Mouse (Mus musculus) limb, embryonic 11.5 days (tissue): ENCODE results near the gene Astn2. TPM values are rescaled to one million over a fixed set of nuclear protein-coding genes. Genes with fewer than 3 reads are reported as not detected.

ENCODE experiments used
- ATAC-seq: fragments of 200-750 bp; cut with Nextera tagmentation; 2 replicates; pipeline ENCODE4 v1.8.0; 2017; ENCODE audit warnings: low read depth; ENCODE audit not compliant: insufficient number of reproducible peaks, low FRiP score, low TSS enrichment
- DNase-seq: peaks from one replicate; pipeline ENCODE4 v3.0.0-alpha.2; 2015; ENCODE audit warnings: low spot score
- H3K27ac ChIP-seq: fragments of 300-500 bp; sonication (generic); replicated peaks from 2 replicates; pipeline ENCODE4 v1.5.1; 2014; ENCODE audit warnings: low read depth, mild to moderate bottlenecking, low read length
- H3K27me3 ChIP-seq: fragments of 300-500 bp; sonication (generic); 2 replicates; pipeline ENCODE4 v1.6.1; 2014; ENCODE audit warnings: mild to moderate bottlenecking, low read length, mixed read lengths; ENCODE audit not compliant: control insufficient read depth, insufficient read depth
- H3K36me3 ChIP-seq: fragments of 300-500 bp; sonication (generic); 2 replicates; pipeline ENCODE4 v1.6.1; 2014; ENCODE audit warnings: mild to moderate bottlenecking, low read length, moderate library complexity, mixed read lengths; ENCODE audit not compliant: control insufficient read depth, insufficient read depth
- H3K4me1 ChIP-seq: fragments of 300-500 bp; sonication (generic); 2 replicates; pipeline ENCODE4 v1.6.1; 2014; ENCODE audit warnings: low read length, mixed read lengths; ENCODE audit not compliant: control insufficient read depth, insufficient read depth
- H3K4me2 ChIP-seq: fragments of 300-500 bp; sonication (generic); 2 replicates; pipeline ENCODE4 v1.6.1; 2014; ENCODE audit warnings: low read depth, mild to moderate bottlenecking, moderate library complexity; ENCODE audit not compliant: severe bottlenecking
- H3K4me3 ChIP-seq: fragments of 300-500 bp; sonication (generic); 2 replicates; pipeline ENCODE4 v1.5.1; 2014; ENCODE audit warnings: low read depth, low read length
- H3K9ac ChIP-seq: fragments of 300-500 bp; sonication (generic); 2 replicates; pipeline ENCODE4 v1.6.1; 2014; ENCODE audit warnings: mild to moderate bottlenecking, low read length
- H3K9me3 ChIP-seq: fragments of 300-500 bp; sonication (generic); 2 replicates; pipeline ENCODE4 v1.6.1; 2016; ENCODE audit warnings: low read length; ENCODE audit not compliant: control insufficient read depth
- whole genome bisulfite sequencing: fragments of 180-500 bp; shearing (Covaris S2); extraction: QIAGEN DNeasy Blood & Tissue Kit; methylation state at CpG from one replicate; pipeline ENCODE4 v1.1.7; 2014; 5-methylcytosine and 5-hydroxymethylcytosine counted together
- polyA plus RNA-seq: library from polyadenylated mRNA; unstranded; fragments of >200 nt; fragmentation: Nextera tagmentation; extraction: Ambion mirVana; gene quantifications from 2 replicates; pipeline ENCODE4 v1.2.1, GENCODE M21; 2014

Astn2 gene
- polyA plus RNA-seq, 1 experiment from 2014 or later: 0.47 TPM

GRCm38 (mm10) chr4:66175887-66176533 is 228.4 kb downstream of the Astn2 start:
- Histone ChIP-seq H3K36me3 (no peaks in the 10 kb centered on the region), H3K27me3 (no peaks in the 10 kb centered on the region), H3K4me3 (no peak overlapping the region), H3K9ac (no peak overlapping the region), H3K9me3 (no peaks in the 10 kb centered on the region), H3K4me2 (no peak overlapping the region), H3K4me1 (no peaks in the 10 kb centered on the region), H3K27ac (no peak overlapping the region)
- ATAC-seq (0 out of 2 replicates have a peak, but pooled peaks have one; percentile 21), DNase-seq (no peak)
- WGBS: 48% methylated on average over 14 of the region's 14 CpGs

DNA sequence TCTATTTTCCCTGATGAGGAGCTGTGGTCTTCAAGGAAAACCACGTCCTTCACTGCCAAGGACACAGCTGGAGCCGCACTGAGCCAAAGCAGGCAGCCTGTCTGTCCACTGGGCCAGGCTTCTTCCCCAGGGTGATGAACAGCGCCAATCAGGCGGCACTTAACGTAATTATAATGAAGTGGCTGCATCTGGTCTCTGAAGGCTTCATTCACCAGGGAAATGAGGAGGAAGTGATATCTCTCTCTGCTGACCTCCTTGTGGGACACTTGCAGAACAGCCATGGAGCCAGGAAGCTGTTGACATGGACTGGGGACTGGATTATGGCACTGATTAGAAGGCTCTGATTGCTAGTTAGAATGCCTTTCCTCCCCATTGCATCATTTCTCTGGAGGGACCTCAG is 232.8 kb downstream of the Astn2 start:
- Histone ChIP-seq H3K4me1 (no peaks in the 10 kb centered on the region), H3K36me3 (no peaks in the 10 kb centered on the region), H3K27ac (no peak overlapping the region), H3K4me3 (no peak overlapping the region), H3K9ac (no peak overlapping the region), H3K4me2 (no peak overlapping the region), H3K9me3 (no peaks in the 10 kb centered on the region), H3K27me3 (no peaks in the 10 kb centered on the region)
- ATAC-seq (no peak), DNase-seq (no peak)
- 66% methylated on average over 5 of the region's 5 CpGs for whole genome bisulfite sequencing

GRCm38 (mm10) chr4:66170787-66171186 is 233.6 kb downstream of the Astn2 start:
- no peak for DNase-seq
- ATAC-seq: no peak
- 92% methylated on average over 3 of the region's 3 CpGs for WGBS
- Histone ChIP-seq H3K4me1 (no peaks in the 10 kb centered on the region), H3K4me3 (no peak overlapping the region), H3K36me3 (no peaks in the 10 kb centered on the region), H3K9ac (no peak overlapping the region), H3K4me2 (no peak overlapping the region), H3K9me3 (no peaks in the 10 kb centered on the region), H3K27me3 (no peaks in the 10 kb centered on the region), H3K27ac (no peak overlapping the region)

DNA sequence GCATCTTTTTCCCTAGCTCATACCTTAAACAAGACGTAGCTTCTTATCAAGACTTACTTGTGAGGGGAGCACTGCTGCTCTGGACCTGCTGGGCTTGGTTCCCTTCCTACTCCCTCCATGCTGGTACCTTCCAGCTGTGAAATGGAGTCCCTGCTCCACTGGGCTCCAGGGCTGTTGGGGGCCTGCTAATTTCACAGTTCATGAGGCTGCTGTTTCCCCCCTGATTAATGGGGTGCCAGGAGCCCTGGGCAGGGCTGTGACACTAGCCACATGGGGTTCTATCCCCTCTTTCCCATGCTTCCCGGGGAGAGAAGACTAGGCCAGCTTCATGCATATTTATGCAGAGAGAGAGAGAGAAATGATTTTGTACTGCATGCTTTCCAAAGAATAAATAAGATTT is 234.9 kb downstream of the Astn2 start:
- no peak for DNase-seq
- Histone ChIP-seq H3K4me2 (no peak overlapping the region), H3K36me3 (no peaks in the 10 kb centered on the region), H3K27me3 (no peaks in the 10 kb centered on the region), H3K4me1 (no peaks in the 10 kb centered on the region), H3K9me3 (no peaks in the 10 kb centered on the region), H3K4me3 (no peak overlapping the region), H3K27ac (no peak overlapping the region), H3K9ac (no peak overlapping the region)
- WGBS: 38% methylated on average over 2 of the region's 2 CpGs
- no peak for ATAC-seq

- Histone ChIP-seq H3K27ac (no peak overlapping the region), H3K27me3 (no peaks in the 10 kb centered on the region), H3K36me3 (no peaks in the 10 kb centered on the region), H3K9me3 (no peaks in the 10 kb centered on the region), H3K4me1 (no peaks in the 10 kb centered on the region), H3K4me2 (no peak overlapping the region), H3K4me3 (no peak overlapping the region), H3K9ac (no peak overlapping the region)
- 80% methylated on average over 3 of the region's 3 CpGs for WGBS
- ATAC-seq (no peak), DNase-seq (no peak)
Measured at GRCm38 (mm10) chr4:66158714-66159113, 245.7 kb downstream of the Astn2 start.

GRCm38 (mm10) chr4:66157439-66158113 is 246.8 kb downstream of the Astn2 start:
- Histone ChIP-seq H3K9me3 (no peaks in the 10 kb centered on the region), H3K9ac (no peak overlapping the region), H3K4me1 (no peaks in the 10 kb centered on the region), H3K27ac (no peak overlapping the region), H3K27me3 (no peaks in the 10 kb centered on the region), H3K36me3 (no peaks in the 10 kb centered on the region), H3K4me2 (no peak overlapping the region), H3K4me3 (no peak overlapping the region)
- ATAC-seq: no peak
- no peak for DNase-seq
- 79% methylated on average over 3 of the region's 3 CpGs for WGBS

GRCm38 (mm10) chr4:66146546-66146945 is 257.9 kb downstream of the Astn2 start:
- WGBS: 90% methylated on average over 5 of the region's 5 CpGs
- Histone ChIP-seq H3K4me2 (no peak overlapping the region), H3K36me3 (no peaks in the 10 kb centered on the region), H3K27me3 (no peaks in the 10 kb centered on the region), H3K9ac (no peak overlapping the region), H3K9me3 (no peaks in the 10 kb centered on the region), H3K4me1 (no peaks in the 10 kb centered on the region), H3K4me3 (no peak overlapping the region), H3K27ac (no peak overlapping the region)
- DNase-seq (no peak), ATAC-seq (no peak)

- no peaks in the 10 kb centered on the region for H3K27me3 ChIP-seq
- no peak overlapping the region for H3K4me3 ChIP-seq
- no peaks in the 10 kb centered on the region for H3K4me1 ChIP-seq
- no peak overlapping the region for H3K27ac ChIP-seq
- no peaks in the 10 kb centered on the region for H3K36me3 ChIP-seq
- no peak overlapping the region for H3K9ac ChIP-seq
- H3K9me3 ChIP-seq: no peaks in the 10 kb centered on the region
- no peak for ATAC-seq
- H3K4me2 ChIP-seq: no peak overlapping the region
- WGBS: 94% methylated on average over 3 of the region's 3 CpGs
- no peak for DNase-seq
Measured at GRCm38 (mm10) chr4:66126181-66126580, 278.2 kb downstream of the Astn2 start.
